Mouse (Mus musculus) lung, embryonic 16.5 days (tissue): ENCODE data around the gene Prss29. TPM values are rescaled to one million over a fixed set of nuclear protein-coding genes. Genes with fewer than 3 reads are reported as not detected.

Experiments
- ATAC-seq: fragments of 200-750 bp; cut with Nextera tagmentation; 2 replicates; pipeline ENCODE4 v1.8.0; 2017; ENCODE audit warnings: low read depth, mild to moderate bottlenecking, moderate library complexity
- H3K27ac ChIP-seq: fragments of 300-500 bp; sonication (generic); 2 replicates; pipeline ENCODE4 v1.5.1; 2014; ENCODE audit warnings: mild to moderate bottlenecking, control low read depth, low read length
- H3K27me3 ChIP-seq: fragments of 300-500 bp; sonication (generic); 2 replicates; pipeline ENCODE4 v1.6.1; 2014; ENCODE audit warnings: low read depth, low read length, mixed read lengths; ENCODE audit not compliant: control insufficient read depth, insufficient read depth
- H3K36me3 ChIP-seq: fragments of 300-500 bp; sonication (generic); 2 replicates; pipeline ENCODE4 v1.6.1; 2014; ENCODE audit warnings: low read length; ENCODE audit not compliant: control insufficient read depth, insufficient read depth
- H3K4me1 ChIP-seq: fragments of 300-500 bp; sonication (generic); replicated peaks from 2 replicates; pipeline ENCODE4 v1.6.1; 2014; ENCODE audit warnings: low read length, mixed read lengths; ENCODE audit not compliant: control insufficient read depth, insufficient read depth
- H3K4me2 ChIP-seq: fragments of 300-500 bp; sonication (generic); 2 replicates; pipeline ENCODE4 v1.6.1; 2014; ENCODE audit warnings: low read depth, low read length, control low read depth
- H3K4me3 ChIP-seq: fragments of 300-500 bp; sonication (generic); 2 replicates; pipeline ENCODE4 v1.5.1; 2014; ENCODE audit warnings: mild to moderate bottlenecking, low read length, control low read depth
- H3K9ac ChIP-seq: fragments of 300-500 bp; sonication (generic); 2 replicates; pipeline ENCODE4 v1.6.1; 2014; ENCODE audit warnings: low read length, control low read depth
- H3K9me3 ChIP-seq: fragments of 300-500 bp; sonication (generic); 2 replicates; pipeline ENCODE4 v1.6.1; 2016; ENCODE audit warnings: low read length; ENCODE audit not compliant: control insufficient read depth
- WGBS: fragments of 180-500 bp; shearing (Covaris S2); extraction: QIAGEN DNeasy Blood & Tissue Kit; methylation state at CpG from one replicate; pipeline ENCODE4 v1.1.7; 2014; 5-methylcytosine and 5-hydroxymethylcytosine counted together
- polyA plus RNA-seq: library from polyadenylated mRNA; unstranded; fragments of >200 nt; fragmentation: Nextera tagmentation; extraction: Ambion mirVana; gene quantifications from 2 replicates; pipeline ENCODE4 v1.2.1, GENCODE M21; 2015

The Prss29 gene
- polyA plus RNA-seq, 1 experiment from 2014 or later: not detected

DNA sequence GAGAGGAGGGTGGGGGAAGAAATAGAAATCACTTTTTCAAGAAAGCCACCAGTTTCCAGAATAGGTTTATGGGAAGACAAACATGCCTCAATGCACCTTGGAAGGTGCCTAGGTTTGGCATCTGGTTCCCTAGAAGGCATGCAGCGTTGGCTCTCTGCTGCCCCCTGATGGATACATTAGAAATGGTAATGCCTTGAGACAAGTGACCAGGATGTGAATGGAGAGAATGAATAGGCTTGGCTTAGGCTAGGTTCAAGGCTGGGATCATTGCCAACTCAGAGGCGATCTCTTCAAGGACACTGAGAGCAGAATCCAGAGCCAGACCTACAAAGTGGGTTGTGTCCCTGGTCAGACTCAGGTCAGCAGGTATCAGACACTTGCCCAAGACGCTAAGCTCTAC lies 33.4 kb upstream of the Prss29 start:
- no peaks in the 10 kb centered on the region for H3K4me1 ChIP-seq
- H3K4me3 ChIP-seq: no peak overlapping the region
- WGBS: 20% methylated on average over 3 of the region's 3 CpGs
- no peak overlapping the region for H3K9ac ChIP-seq
- H3K27me3 ChIP-seq: no peaks in the 10 kb centered on the region
- no peaks in the 10 kb centered on the region; the same call in 1 of the 2 replicates for H3K9me3 ChIP-seq
- H3K4me2 ChIP-seq: no peak overlapping the region
- no peaks in the 10 kb centered on the region for H3K36me3 ChIP-seq
- no peak overlapping the region for H3K27ac ChIP-seq
- ATAC-seq: peak; percentile 36; the same call in 1 of the 2 replicates

- WGBS: 22% methylated on average over 4 of the region's 4 CpGs
- Histone ChIP-seq H3K9ac (no peak overlapping the region), H3K27me3 (no peaks in the 10 kb centered on the region), H3K4me1 (no peaks in the 10 kb centered on the region), H3K27ac (no peak overlapping the region), H3K4me2 (no peak overlapping the region), H3K36me3 (no peaks in the 10 kb centered on the region), H3K9me3 (no peaks in the 10 kb centered on the region), H3K4me3 (no peak overlapping the region)
- ATAC-seq: no peak
Measured at GRCm38 (mm10) chr17:25288842-25289241, 29.6 kb upstream of the Prss29 start.

- Histone ChIP-seq H3K9ac (no peak overlapping the region), H3K4me3 (no peak overlapping the region), H3K4me2 (no peak overlapping the region), H3K4me1 (no peaks in the 10 kb centered on the region), H3K36me3 (no peaks in the 10 kb centered on the region), H3K9me3 (no peaks in the 10 kb centered on the region), H3K27ac (no peak overlapping the region), H3K27me3 (no peaks in the 10 kb centered on the region)
- 31% methylated on average over 4 of the region's 4 CpGs for WGBS
- no peak for ATAC-seq
Measured at GRCm38 (mm10) chr17:25290411-25290810, 28.0 kb upstream of the Prss29 start.

DNA sequence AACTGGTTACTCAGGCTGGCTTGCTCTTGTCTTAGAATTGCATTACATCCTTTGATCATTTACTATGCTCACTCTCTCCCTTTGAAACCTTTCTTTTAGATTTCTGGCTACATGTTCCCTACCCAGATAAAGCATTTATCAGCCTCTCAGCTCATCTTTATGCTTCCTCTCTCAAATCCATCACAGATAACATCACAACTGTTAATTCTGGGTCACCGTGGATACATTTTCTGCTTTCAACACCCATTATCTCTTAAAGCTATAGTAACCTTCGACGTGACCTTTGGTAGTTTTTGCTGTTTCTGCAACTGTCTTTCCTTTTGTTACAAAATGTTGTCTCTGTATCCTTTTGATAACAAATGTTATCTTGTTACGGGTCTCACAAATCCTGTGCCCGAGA lies 25.0 kb upstream of the Prss29 start:
- H3K27ac ChIP-seq: no peak overlapping the region
- H3K36me3 ChIP-seq: no peaks in the 10 kb centered on the region
- 37% methylated on average over 5 of the region's 5 CpGs for WGBS
- no peaks in the 10 kb centered on the region for H3K4me1 ChIP-seq
- H3K9ac ChIP-seq: no peak overlapping the region
- H3K27me3 ChIP-seq: no peaks in the 10 kb centered on the region; the same call in 1 of the 2 replicates
- H3K4me3 ChIP-seq: no peak overlapping the region
- H3K9me3 ChIP-seq: no peaks in the 10 kb centered on the region
- H3K4me2 ChIP-seq: no peak overlapping the region
- no peak for ATAC-seq

DNA sequence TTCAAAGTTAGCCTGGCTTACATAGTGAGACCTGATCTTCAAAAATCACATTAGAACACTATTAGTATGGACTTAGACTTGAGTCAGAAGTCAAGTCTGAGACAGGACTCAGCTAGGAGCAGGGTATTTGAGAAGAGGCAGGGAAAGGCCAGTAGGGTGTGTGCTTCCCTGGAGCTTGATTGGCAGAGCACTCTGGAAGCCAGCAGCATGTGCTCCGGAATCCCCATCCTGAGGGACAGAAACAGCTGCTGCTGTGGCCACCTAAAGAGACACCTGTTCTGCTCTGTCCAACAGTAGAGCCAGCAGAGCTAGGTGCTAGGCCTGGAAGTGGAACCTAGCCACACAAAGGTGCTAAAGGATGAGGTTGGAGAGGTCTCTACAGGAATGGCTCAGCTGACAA lies 24.3 kb upstream of the Prss29 start:
- ATAC-seq: no peak
- Histone ChIP-seq H3K36me3 (no peaks in the 10 kb centered on the region), H3K4me1 (no peaks in the 10 kb centered on the region), H3K9ac (no peak overlapping the region), H3K4me3 (no peak overlapping the region), H3K27ac (no peak overlapping the region), H3K9me3 (no peaks in the 10 kb centered on the region), H3K4me2 (no peak overlapping the region), H3K27me3 (no peaks in the 10 kb centered on the region; the same call in 1 of the 2 replicates)
- 53% methylated on average over 1 of the region's 1 CpGs for WGBS

DNA sequence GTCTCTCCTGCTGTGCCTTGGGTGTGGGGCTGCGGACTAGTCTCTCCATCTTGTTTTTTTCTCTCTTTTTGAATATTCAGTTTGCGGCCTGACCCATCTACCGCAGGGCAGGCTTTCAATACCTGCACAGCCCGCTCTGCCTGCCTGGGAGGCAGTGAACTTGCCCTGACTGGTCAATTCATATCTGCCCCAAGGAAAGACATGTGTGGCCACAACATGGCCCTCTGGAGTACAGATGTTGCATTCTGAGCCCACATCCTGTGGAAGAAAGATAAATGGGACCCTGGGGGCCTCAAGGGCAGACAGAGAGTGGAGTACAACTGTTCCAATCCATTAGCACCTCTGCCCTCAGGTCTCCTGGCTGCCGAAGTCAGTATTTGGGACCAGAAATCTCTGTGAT lies 20.4 kb upstream of the Prss29 start, which contains the start of gene Prss34:
Gene Prss34, plus strand, starts transcription at position 301 of the 400 bp plus-strand sequence.
- 69% methylated on average over 5 of the region's 5 CpGs for WGBS
- Histone ChIP-seq H3K27me3 (no peaks in the 10 kb centered on the region; the same call in 1 of the 2 replicates), H3K4me1 (no peaks in the 10 kb centered on the region), H3K36me3 (no peaks in the 10 kb centered on the region), H3K27ac (no peak within 1 kb of the TSS), H3K4me2 (no peak within 1 kb of the TSS), H3K9me3 (no peaks in the 10 kb centered on the region), H3K9ac (no peak within 1 kb of the TSS), H3K4me3 (no peak within 1 kb of the TSS)
- ATAC-seq: no peak

DNA sequence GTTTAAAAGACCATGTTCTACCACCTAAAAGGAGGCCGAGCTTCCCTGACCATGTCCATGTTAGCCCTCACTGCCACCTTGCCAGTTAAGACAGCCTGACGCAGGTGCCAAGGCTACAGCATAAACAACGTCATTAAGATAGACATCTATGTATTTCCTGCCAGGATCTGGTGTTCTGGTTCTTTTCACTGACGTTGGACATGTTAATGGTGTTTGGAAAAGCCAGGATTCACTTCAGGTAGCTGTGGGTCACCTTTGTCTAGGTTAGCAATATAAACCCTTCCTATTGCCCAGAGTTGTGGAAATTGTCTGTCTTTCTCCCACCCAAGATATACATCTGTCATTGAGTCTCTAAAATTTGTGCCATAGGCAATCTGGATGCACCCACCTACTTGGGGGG lies 10.1 kb upstream of the Prss29 start, which contains the start of gene Prss28:
Gene Prss28, plus strand, starts transcription at position 301 of the 400 bp plus-strand sequence.
- Histone ChIP-seq H3K4me1 (no peaks in the 10 kb centered on the region), H3K27me3 (no peaks in the 10 kb centered on the region), H3K9me3 (no peaks in the 10 kb centered on the region), H3K36me3 (no peaks in the 10 kb centered on the region), H3K4me2 (no peak within 1 kb of the TSS), H3K27ac (no peak within 1 kb of the TSS), H3K9ac (no peak within 1 kb of the TSS), H3K4me3 (no peak within 1 kb of the TSS)
- ATAC-seq: no peak
- 45% methylated on average over 4 of the region's 4 CpGs for WGBS

DNA sequence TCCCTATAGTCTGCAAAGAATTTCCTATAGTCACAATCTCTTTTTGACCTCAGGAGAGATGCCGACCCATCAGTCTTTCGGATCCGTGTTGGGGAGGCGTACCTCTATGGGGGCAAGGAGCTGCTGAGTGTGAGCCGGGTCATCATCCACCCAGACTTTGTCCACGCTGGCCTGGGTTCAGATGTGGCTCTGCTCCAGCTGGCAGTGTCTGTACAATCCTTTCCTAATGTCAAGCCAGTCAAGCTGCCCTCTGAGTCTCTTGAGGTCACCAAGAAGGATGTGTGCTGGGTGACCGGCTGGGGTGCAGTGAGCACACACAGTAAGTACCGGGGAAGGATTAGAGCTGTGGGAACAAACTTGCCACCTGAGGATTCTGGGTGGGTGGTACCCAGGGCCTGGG lies 2.4 kb downstream of the Prss29 start:
- WGBS: 79% methylated on average over 8 of the region's 8 CpGs
- no peaks in the 10 kb centered on the region for H3K36me3 ChIP-seq
- no peaks in the 10 kb centered on the region for H3K4me1 ChIP-seq
- H3K27ac ChIP-seq: no peak overlapping the region
- no peaks in the 10 kb centered on the region for H3K27me3 ChIP-seq
- no peaks in the 10 kb centered on the region for H3K9me3 ChIP-seq
- no peak overlapping the region for H3K4me2 ChIP-seq
- H3K9ac ChIP-seq: no peak overlapping the region
- no peak overlapping the region for H3K4me3 ChIP-seq
- ATAC-seq: no peak

DNA sequence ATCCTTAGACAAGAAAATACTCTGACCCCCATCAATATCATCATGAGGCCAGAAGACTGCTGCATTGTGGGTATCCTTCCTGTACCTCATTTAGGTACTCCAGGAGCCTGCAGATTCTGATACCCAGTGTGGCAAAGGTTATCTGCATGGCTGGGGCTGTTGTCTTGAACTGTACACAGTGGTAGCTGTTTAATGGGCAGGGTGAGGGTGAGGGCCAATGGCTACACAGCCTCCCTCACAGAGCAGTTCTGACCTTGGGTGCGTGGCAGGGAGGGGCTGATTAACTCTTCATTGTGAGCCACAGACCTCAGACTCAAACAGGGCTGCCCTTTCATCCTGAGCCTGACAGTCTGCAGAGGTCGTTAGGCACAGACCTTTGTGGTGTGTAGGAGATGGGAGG lies 4.5 kb downstream of the Prss29 start:
- Histone ChIP-seq H3K36me3 (no peaks in the 10 kb centered on the region), H3K27ac (no peak overlapping the region), H3K9me3 (no peaks in the 10 kb centered on the region), H3K4me3 (no peak overlapping the region), H3K27me3 (no peaks in the 10 kb centered on the region), H3K9ac (no peak overlapping the region), H3K4me2 (no peak overlapping the region), H3K4me1 (no peaks in the 10 kb centered on the region)
- 6% methylated on average over 2 of the region's 2 CpGs for WGBS
- ATAC-seq: no peak

- 60% methylated on average over 9 of the region's 9 CpGs for WGBS
Measured at GRCm38 (mm10) chr17:25332321-25332720, 13.9 kb downstream of the Prss29 start.

More at GRCm38 (mm10) chr17:25332321-25332720, 13.9 kb downstream of the Prss29 start:
- H3K27me3 ChIP-seq: no peaks in the 10 kb centered on the region
- no peaks in the 10 kb centered on the region for H3K4me1 ChIP-seq
- H3K36me3 ChIP-seq: no peaks in the 10 kb centered on the region
- H3K27ac ChIP-seq: no peak overlapping the region
- H3K4me3 ChIP-seq: no peak overlapping the region
- no peaks in the 10 kb centered on the region for H3K9me3 ChIP-seq
- no peak overlapping the region for H3K9ac ChIP-seq
- ATAC-seq: no peak
- no peak overlapping the region for H3K4me2 ChIP-seq
